Mouse (Mus musculus) induced T-regulatory cell, adult 2 months (primary cell): ENCODE results near the gene Map2k5.

Source experiments
- DNase-seq: peaks from one replicate; pipeline ENCODE4 v3.0.0-alpha.2; 2012; ENCODE audit warnings: low read depth

The Map2k5 gene

GRCm38 (mm10) chr9:63258768-63259167 is 118.9 kb downstream of the Map2k5 start:
- no peak for DNase-seq

DNA sequence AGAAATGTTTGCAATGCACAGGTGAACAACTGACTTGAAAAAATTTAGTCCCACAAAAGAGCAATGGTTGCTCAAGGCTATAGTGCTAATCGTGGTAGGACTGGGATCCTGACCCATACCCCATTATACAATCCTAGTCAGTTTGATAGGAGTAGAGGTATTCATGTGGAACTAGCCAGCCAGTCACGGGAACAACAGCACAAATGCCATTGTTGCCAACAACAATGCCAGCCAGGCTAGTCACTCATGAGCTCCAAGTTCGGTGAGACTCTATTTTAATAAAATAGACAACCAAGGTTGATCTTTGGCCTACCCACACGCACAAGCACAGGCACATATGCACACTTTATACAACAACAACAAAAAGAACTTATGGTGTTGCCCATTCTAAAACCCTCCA is 120.0 kb downstream of the Map2k5 start:
- no peak for DNase-seq

DNA sequence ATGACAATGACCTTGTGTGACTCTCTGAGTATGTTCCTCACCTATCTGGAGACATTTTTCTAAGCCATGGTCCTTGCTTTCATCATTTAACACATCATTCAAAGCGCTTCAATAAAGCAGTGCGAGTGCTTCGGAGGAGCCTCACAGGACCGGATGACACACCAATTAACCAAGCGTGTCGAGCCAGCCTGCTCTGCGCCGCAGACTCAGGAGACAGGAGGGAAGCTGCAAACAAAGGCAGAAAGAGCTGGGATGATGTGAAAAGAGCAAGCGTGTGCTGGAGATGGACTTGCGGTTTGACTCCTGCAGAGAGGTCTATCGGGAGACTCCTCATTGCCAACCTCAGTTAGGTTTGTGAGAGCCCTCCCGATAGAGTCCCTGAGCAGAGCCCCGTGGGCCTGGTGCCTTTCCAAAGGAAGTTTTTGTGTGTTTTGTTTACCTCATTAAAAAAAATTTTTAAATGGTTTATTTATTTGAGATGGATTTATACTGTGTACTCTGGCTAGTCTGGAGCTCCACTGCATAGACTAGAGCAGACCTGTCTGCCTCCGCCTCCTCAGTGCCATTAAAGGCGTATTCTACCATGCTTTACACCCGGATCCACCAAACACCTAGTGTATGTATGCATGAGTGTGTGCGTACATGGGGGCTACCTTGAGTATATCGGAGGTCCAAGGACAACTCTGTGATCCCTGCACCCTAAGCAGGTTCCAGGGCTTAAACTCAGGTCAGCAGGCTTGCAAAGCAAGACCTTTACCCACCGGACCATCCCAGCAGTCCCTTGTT is 126.7 kb downstream of the Map2k5 start:
- DNase-seq, result no peak

- DNase-seq, result no peak
Observed at GRCm38 (mm10) chr9:63248095-63248787, 129.5 kb downstream of the Map2k5 start.

GRCm38 (mm10) chr9:63246568-63247169 is 131.0 kb downstream of the Map2k5 start:
- no peak for DNase-seq

GRCm38 (mm10) chr9:63241961-63242360 is 135.7 kb downstream of the Map2k5 start:
- no peak for DNase-seq

DNA sequence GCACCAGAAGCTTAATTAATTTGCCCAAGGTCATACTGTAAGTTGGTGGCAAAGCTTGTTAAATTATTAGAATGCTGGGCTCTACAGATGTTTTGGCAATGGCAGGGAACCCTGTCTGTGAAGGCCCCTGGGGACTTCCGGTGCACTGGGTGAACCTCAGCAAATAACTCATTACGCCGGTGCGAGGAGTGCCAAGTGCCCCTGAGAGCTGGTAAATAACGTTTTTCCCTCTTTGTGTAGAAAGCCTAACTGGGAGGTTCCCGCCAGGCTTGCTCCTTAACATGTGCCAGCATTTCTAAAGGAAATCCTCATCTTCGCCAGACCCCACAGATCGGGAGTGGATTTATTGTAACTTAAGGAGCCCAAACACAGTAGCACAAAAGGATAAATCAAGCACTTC is 136.5 kb downstream of the Map2k5 start:
- DNase-seq, result no peak

DNA sequence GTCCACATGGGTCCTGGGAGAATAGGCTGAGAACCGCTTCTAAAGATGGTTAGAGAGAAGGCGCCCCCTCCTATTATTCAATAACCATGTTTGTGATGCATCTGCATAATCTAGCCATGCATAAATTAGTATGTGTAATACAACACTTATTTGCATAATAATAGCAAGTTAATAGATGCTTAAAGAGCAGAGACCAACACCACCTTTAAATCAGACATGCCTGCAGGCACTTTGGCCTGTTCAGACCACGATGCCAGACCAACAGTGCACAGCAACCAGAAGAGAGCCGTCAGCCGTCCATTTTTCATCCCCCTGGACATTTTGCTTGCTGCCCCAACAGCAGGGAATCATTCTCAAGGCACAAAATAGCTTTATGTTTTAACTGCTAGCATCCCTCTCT is 143.3 kb downstream of the Map2k5 start:
- DNase-seq, result no peak

DNA sequence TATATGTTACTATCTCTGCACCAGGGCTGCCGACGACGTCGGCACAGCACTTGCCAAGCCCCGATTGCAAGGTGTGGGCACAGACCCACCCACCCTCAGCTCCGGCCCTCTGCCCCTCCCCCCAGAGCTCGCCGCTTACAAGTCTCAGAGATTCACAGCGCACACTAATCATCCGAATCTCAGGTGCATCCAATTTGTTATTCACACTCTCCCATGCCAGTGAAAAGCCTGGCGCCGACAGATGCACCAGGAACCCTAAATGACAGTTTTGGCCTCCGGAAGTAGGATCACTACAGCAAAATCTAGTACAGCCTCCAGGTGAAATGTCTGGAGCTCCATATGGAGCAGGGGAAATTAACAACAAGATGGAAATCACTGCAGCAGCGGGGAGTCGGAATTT is 147.4 kb downstream of the Map2k5 start:
- no peak for DNase-seq

- DNase-seq, result no peak
Observed at GRCm38 (mm10) chr9:63229124-63229523, 148.6 kb downstream of the Map2k5 start.

DNA sequence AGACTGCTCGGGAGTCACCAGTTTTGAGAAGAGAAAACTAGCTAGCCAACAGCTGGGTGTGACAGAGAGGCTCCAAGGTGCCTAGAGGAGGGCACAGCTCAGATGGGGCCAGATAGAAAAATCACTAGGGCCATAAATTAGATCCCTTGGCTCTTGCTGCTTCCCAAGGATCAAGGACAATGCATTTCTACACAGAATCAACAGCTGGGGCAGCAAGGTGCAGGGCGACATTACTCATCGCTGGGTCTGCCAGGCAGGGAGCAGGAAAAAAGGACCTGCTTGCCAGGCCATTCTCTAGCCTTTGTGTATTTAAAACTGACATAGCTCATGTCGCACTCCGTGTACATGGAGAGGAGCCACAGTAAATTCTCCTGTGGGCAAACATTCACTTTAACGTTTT is 155.5 kb downstream of the Map2k5 start:
- no peak for DNase-seq

GRCm38 (mm10) chr9:63219851-63220250 is 157.9 kb downstream of the Map2k5 start:
- no peak for DNase-seq

DNA sequence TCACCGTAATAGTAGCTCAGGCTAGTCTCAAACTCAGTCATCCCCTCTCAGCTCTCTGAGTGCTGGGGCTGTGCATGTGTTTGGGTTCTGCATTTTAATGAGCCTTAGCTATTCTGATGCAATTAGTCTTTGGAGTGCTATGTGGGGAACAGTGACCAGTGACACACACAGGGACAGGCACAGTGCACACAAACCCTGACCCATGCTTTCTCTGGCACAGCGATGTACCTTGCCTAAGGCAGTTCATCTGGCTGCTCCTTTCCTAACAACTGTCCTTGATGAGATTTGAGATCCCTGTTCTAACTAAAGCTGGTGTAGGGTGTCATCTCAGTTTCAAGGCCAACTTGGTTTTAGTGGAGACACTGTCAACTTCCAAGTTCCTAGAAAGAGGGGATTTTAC is 162.7 kb downstream of the Map2k5 start:
- DNase-seq, result no peak

DNA sequence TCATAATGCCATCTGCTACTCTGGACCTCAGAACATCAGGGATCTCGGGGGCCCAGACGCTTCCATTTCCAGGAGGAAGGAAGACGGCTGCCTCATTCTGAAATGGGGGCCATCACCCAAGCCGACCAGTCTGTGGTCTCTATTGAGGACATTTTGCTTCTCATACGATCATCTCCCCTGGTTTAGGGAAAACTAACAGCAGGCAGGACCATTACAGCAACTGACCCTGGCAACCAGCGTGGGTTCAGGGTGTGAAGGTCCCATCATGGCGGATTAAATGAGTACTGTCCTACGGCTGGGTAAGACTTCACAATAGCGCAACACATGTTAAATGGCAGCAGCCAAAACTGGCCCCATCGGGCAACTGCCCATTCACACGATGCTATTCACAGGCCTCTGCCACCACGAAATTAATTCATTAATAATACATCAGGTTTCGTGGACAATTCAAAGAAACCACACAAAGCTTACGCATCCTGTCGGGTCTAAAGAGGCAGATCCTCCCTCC is 170.9 kb downstream of the Map2k5 start:
- no peak for DNase-seq

DNA sequence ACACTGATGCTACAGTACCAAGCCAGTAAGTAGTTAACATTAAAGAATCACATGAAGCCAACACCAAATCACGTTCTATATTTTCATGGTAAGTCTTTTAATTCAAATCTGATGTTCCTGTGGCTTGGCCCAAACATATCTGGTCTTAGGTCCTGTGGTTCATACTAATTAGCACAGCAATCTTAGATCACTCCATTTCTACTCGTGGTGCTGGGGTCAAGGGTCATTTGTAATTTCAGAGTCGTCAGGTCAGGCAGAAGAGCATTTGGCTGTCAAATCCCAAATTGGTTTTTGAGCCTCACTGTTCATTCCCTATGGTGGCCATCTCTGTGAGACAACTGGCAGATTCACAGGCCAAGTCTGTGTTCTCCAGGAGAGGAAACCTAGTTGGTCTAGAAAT is 174.2 kb downstream of the Map2k5 start:
- no peak for DNase-seq

DNA sequence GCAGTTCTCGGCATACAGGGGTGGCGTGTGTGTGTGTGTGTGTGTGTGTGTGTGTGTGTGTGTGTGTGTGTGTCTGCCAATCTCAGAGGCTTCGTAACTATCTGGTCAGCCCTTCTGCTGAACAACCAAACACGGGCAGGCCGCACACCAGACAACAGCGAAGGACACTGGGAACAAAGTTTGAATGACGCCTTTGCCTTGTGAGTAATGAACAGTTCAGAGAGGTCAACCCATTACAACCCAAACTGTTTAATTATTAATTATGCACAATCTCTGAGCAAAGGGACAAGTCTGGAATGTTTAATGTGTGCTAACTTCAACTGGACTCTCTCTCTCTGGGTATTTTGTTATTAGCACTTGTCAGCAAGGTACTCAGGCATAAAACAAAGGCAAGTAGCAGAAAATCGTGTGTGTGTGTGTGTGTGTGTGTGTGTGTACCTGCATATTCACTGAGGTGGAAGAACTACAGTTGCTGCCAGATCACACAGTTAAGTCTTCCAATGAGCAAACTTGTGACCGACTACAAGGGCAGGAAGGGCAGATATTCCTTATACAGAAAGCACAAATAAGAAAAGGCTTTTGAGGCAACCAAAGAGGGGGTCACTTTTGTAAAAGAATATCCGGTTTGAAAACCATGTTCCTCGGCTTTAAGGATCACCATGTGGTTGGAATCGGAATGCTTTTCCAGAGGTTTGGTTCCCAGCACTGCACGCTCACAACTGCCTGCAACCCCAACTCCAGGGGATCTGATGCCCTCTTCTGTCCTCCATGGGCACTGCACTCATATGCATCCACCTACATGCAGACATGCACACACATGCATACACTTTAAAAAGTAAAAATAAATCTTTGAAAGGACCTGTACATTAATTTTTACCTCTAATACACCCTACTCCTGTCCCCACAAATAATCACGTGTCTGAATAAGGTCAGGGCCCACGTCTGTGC is 176.1 kb downstream of the Map2k5 start:
- no peak for DNase-seq

DNA sequence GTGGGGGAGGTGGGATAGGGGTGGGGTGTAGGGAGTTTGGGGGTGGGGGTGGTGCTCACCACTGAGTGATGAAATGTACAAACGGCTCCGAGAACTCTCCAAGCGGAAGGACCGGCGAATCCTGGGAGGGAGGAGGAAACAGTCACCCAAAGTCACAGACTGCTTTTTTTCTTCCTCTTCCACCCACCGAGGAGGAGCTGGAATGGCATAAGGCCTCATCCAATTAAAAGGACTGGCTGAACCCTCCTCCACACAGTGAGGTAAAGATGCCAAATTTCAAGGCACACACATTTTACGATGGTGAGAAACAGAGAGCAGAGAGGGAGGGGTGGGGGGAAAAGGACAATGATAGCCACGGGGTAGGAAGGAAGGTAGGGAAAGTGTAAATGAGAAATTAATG is 180.4 kb downstream of the Map2k5 start:
- no peak for DNase-seq

DNA sequence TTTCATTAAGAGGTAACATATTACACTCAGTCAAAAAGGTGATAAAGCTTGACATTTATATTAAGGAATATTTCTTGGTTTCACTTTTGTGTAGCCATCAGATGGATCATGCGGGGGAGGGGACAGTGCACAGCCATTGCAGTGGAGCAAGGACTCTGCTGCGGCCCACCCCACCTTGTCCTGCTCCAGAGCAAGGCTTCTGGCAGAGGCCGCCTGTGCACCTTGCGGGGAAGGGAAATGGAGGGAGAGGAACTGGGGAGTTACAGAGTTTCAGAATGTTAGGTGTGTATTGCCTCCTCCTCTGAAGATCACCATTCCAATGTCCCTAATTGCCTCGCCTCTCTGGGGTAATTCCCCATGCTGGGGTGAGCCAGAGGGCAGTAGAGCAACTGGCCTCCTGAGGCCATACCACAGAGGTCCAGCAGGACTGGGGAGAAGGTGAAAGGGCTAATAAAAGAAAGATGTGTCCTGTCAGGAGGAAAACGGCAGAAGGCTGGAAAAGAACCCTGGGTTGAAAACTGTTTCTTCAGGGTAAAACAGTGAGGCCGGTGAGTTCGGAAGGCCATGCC is 181.5 kb downstream of the Map2k5 start:
- no peak for DNase-seq

DNA sequence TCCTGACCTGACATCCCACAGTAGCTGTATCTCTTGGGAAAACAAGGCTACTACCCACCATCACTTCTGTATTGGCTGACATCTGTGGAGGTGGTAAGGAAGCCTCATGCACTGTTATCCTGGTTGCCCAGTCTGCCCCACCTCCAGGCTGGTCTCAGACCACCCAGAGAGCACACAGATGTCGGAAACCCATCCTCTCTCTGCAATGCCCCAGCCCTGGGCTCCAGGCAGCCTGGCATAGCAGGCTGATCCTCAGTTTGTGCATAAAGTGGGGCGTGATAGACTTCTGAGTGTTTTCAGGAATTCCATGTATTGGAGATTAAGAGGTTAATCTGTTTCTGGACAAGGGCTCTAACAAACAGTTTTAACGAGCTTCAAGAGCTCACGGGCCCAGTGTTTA is 182.2 kb downstream of the Map2k5 start:
- no peak for DNase-seq

DNA sequence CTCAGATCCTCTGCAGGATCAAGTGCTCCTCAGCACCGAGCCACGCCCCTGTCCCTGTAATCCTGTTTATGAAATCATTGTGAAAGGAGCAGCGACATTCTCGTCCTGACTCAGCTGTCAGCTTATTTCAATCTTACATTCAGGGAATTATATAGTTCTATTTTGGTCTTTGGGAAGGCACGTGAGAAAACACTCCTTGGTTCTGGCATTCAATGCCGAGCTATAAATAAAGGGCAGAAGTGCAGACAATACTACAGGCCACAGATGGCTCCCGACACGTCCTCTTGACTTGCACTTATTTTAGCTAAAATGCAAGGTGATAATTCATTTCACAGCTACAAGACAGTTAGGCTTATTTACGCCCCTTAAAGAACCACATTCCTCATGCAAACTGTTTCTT is 182.9 kb downstream of the Map2k5 start:
- no peak for DNase-seq

DNA sequence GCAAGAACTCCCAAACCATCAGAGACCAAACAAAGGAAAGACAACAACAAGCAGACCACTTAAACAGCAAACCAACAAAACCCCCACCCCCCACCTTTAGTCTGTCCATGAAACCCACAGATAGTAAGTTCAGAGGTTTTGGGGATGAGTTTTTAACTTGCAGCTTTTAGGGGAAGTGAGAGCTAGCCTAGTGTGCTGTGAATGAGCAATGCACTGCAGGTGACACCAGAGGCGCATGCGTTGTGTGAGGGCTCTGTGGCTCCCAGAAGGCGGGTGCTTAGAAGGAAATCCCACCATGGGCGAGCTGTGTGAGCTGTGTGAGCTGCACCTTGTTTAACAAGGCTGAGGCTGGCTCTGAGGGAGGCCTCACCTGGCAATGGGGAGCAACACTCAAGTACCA is 184.9 kb downstream of the Map2k5 start:
- no peak for DNase-seq

DNA sequence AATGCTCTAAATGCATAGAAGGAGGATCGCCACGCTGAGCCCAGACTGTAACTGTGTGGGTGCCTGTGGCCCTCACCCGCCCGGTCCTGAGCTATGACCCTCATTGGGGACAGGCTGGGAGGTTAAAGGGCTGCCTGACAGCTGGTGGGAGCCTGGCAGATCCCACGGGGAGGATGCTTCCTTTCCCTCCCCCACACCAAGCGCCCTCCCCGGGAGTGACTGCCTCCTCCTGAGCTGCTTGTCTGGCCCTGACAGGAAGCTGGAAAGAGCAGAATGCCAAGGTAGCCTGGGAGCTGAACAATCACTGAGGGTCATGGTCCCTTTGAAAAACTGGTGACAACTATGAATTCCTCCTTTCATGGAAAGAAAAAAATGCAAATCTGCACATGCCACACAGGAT is 190.4 kb downstream of the Map2k5 start:
- DNase-seq, result no peak
